Mouse (Mus musculus) small intestine, adult 2 months (tissue): ENCODE results near the gene Thbd.

ENCODE experiments used
- CTCF ChIP-seq: fragments of 200-500 bp; IDR thresholded peaks from 2 replicates; pipeline ENCODE4 v1.5.1; 2012; ENCODE audit warnings: low read depth, mild to moderate bottlenecking, control low read depth, inconsistent platforms, low read length, moderate library complexity, mixed read lengths; ENCODE audit not compliant: insufficient replicate concordance, insufficient read length; ENCODE audit errors: extremely low read depth
- POLR2A ChIP-seq: fragments of 200-500 bp; IDR thresholded peaks from 2 replicates; pipeline ENCODE4 v1.6.1; 2012; ENCODE audit warnings: low read depth, mild to moderate bottlenecking, control low read depth, inconsistent platforms, low read length, moderate library complexity

DNA sequence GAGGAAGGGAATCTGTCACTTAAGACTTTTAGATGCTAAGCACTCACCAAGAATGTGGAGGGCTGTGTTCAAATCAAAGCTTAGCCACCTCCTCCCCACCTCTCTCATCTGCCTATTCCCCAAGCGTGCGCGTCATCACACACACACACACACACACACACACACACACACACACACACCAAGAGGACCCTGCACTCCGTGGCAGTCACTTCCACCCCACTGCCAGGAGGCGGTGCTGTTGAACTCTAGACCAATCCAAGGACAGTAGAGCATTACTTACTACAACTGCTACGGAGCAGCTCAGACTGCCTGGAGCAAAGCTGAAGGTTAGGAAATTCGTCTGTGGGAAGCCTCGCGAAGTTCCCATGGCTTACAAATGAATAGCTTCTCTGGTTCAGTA, 1.2 kb upstream of the Thbd start:
- TF ChIP-seq CTCF = peak; percentile 50; the same call in 1 of the 2 replicates
- no peak for TF ChIP-seq POLR2A
